Mouse (Mus musculus) lung, postnatal 0 days (tissue): ENCODE data around the gene Ttc24.

Experiments used
- CTCF ChIP-seq: IDR thresholded peaks from 2 replicates; pipeline ENCODE4 v1.5.1; 2016; ENCODE audit warnings: antibody characterized with exemption, mild to moderate bottlenecking
- EP300 ChIP-seq: IDR thresholded peaks from 2 replicates; pipeline ENCODE4 v1.6.1; 2016; ENCODE audit warnings: antibody characterized with exemption, mild to moderate bottlenecking, control low read depth

DNA sequence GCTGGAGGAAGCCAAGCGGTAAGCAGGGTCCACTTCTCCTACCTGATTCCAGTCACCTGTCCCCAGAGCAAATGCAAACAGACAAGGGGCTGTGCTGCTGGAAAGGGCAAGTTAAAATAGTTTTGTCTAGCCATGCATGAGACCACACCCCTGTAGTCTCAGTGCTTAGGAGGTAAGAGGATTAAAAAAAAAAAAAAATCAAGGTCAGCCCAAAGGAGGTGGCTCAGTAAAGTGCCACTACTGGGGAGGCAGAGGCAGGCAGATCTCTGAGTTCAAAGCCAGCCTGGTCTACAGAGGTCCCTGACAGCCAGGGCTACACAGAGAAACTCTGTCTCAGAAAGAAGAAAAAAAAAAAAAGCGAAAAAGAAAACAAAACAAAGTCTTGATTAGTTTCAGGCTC lies 5.9 kb upstream of the Ttc24 start:
- TF ChIP-seq CTCF, result no peak
- no peak for TF ChIP-seq EP300
